ENCODE assay signal across 9 mouse cellular contexts in the genomic region with DNA sequence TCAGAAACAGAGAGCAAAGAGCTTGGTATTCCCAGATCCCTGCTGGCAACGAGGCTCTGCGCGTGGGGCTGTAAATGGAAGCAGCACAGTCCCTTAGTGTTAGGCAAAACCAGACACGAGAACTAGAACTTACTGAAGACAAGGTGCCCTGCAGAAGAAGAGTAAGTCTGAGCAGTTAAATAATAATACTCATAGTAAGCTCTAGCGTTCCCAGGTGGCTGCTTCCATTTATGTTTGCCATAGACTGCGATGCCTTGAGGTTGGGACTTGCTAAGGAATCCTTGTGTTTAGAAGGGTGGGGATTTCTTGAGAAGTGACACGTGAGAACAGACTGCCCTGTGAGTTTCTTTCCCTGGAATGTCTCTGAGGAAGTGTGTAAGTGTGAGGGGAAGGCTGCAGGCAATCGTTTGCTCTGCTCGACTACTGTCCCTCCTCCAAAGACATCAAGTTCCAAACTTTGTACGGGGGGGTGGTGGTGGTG. TPM values are rescaled to one million over a fixed set of nuclear protein-coding genes. Genes with fewer than 3 reads are reported as not detected.
DNase-seq lines count a peak whose midpoint lies in the region; ATAC-seq lines count a peak whose summit lies in the region.
"Had no signal": no experiment of that assay in that cellular context is flagged by ENCODE, and none has a peak within 500 bp of the region (broad histone marks: within the 10 kb centered on the region; RNA-seq: fewer than 3 reads in every experiment).

No protein-coding gene starts in this region.

- H3K4me2 ChIP-seq in hindbrain, embryonic 11.5 days (replicated peaks; ENCODE audit: low read depth, low read length) = no peak overlapping the region
- H3K4me2 ChIP-seq in embryonic facial prominence, embryonic 11.5 days (ENCODE audit: low read depth, low read length) = peak overlapping the region; percentile 57

- H3K27ac ChIP-seq in hindbrain, embryonic 10.5 days = 0 out of 2 replicates have a peak overlapping the region, but pooled peaks have one; percentile 23
- H3K27ac ChIP-seq in hindbrain, embryonic 11.5 days (ENCODE audit: low read depth, low read length) = no peak overlapping the region
- H3K27ac ChIP-seq in embryonic facial prominence, embryonic 11.5 days (replicated peaks; ENCODE audit: low read depth, low read length) = peak overlapping the region; percentile 56; the same call in 1 of the 2 replicates

- no peaks in the 10 kb centered on the region for H3K36me3 ChIP-seq in hindbrain, embryonic 10.5 days
- no peaks in the 10 kb centered on the region for H3K36me3 ChIP-seq in hindbrain, embryonic 11.5 days (ENCODE audit: control insufficient read depth, insufficient read depth, low read length)
- no peaks in the 10 kb centered on the region for H3K36me3 ChIP-seq in embryonic facial prominence, embryonic 11.5 days (replicated peaks; ENCODE audit: control insufficient read depth, insufficient read depth, low read depth, low read length)

- no peak for DNase-seq in hindbrain, embryonic 10.5 days (ENCODE audit: low spot score)
- DNase-seq in hindbrain, embryonic 11.5 days (ENCODE audit: low spot score) = no peak
- DNase-seq in embryonic facial prominence, embryonic 11.5 days (ENCODE audit: low spot score) = peak; percentile 30
- peak; percentile 59 for DNase-seq in kidney, postnatal 10 days
- peak; percentile 27 for DNase-seq in lung, postnatal 36 days
- no peak for DNase-seq in adrenal gland, adult 8-10 months
- no peak for DNase-seq in left cerebral cortex, adult 11 months (ENCODE audit: low spot score)

- H3K9me3 ChIP-seq in hindbrain, embryonic 10.5 days = no peaks in the 10 kb centered on the region
- H3K9me3 ChIP-seq in hindbrain, embryonic 11.5 days (ENCODE audit: control insufficient read depth, low read length) = no peaks in the 10 kb centered on the region
- H3K9me3 ChIP-seq in embryonic facial prominence, embryonic 11.5 days (replicated peaks; ENCODE audit: control insufficient read depth, low read length) = no peaks in the 10 kb centered on the region

- H3K9ac ChIP-seq in hindbrain, embryonic 11.5 days (ENCODE audit: low read depth, low read length) = no peak overlapping the region
- peak overlapping the region; percentile 58 for H3K9ac ChIP-seq in embryonic facial prominence, embryonic 11.5 days (replicated peaks; ENCODE audit: low read length)

- no peaks in the 10 kb centered on the region for H3K27me3 ChIP-seq in hindbrain, embryonic 10.5 days (ENCODE audit: insufficient read depth, poor library complexity, severe bottlenecking)
- H3K27me3 ChIP-seq in hindbrain, embryonic 11.5 days (ENCODE audit: control insufficient read depth, insufficient read depth, low read length) = no peaks in the 10 kb centered on the region; the same call in 1 of the 2 replicates
- no peaks in the 10 kb centered on the region for H3K27me3 ChIP-seq in embryonic facial prominence, embryonic 11.5 days (ENCODE audit: control insufficient read depth, insufficient read depth, low read length)

- H3K4me1 ChIP-seq in hindbrain, embryonic 10.5 days (replicated peaks) = peaks cover 22% of the 10 kb centered on the region
- no peaks in the 10 kb centered on the region for H3K4me1 ChIP-seq in hindbrain, embryonic 11.5 days (replicated peaks; ENCODE audit: control insufficient read depth, insufficient read depth, low read length)
- H3K4me1 ChIP-seq in embryonic facial prominence, embryonic 11.5 days (ENCODE audit: control insufficient read depth, insufficient read depth, low read length) = no peaks in the 10 kb centered on the region

- H3K4me3 ChIP-seq in hindbrain, embryonic 10.5 days = peak overlapping the region; percentile 41
- H3K4me3 ChIP-seq in hindbrain, embryonic 11.5 days (ENCODE audit: low read depth, low read length) = no peak overlapping the region
- peak overlapping the region; percentile 38 for H3K4me3 ChIP-seq in embryonic facial prominence, embryonic 11.5 days (ENCODE audit: low read depth, low read length)

- WGBS in hindbrain, embryonic 10.5 days = 62% methylated on average over 10 of the region's 10 CpGs
- 58% methylated on average over 10 of the region's 10 CpGs for WGBS in hindbrain, embryonic 11.5 days
- 34% methylated on average over 10 of the region's 10 CpGs for WGBS in embryonic facial prominence, embryonic 11.5 days

- ATAC-seq in hindbrain, embryonic 11.5 days (ENCODE audit: low FRiP score) = no peak
- ATAC-seq in embryonic facial prominence, embryonic 11.5 days (replicated peaks; ENCODE audit: insufficient number of reproducible peaks, low FRiP score, low TSS enrichment, low read depth) = no peak
- no peak for ATAC-seq in erythroid progenitor cell, adult 5-6 weeks (replicated peaks; ENCODE audit: low FRiP score, poor library complexity, severe bottlenecking)

RNA-seq across cellular contexts. Expression of a gene that starts 1.4 kb away (rescaled TPM):
- 117 and 144 TPM in 2 replicates for polyA plus RNA-seq in hindbrain, embryonic 10.5 days (2016; fragmentation: Nextera tagmentation; extraction: Ambion mirVana)
- polyA plus RNA-seq in hindbrain, embryonic 11.5 days (2014; fragmentation: Nextera tagmentation; extraction: Ambion mirVana) = 140 and 171 TPM in 2 replicates
- 274 and 283 TPM in 2 replicates for polyA plus RNA-seq in embryonic facial prominence, embryonic 11.5 days (2014; fragmentation: Nextera tagmentation; extraction: Ambion mirVana)
- 10 to 100 TPM; 62.2 to 88.3 (median 71.2) TPM for total RNA-seq in adrenal gland, adult 8-10 months (2022)
- total RNA-seq in erythroid progenitor cell, adult 5-6 weeks (2015; ENCODE audit: low replicate concordance) = 1.8 and 4.2 TPM in 2 replicates
- 2.0 and 2.6 TPM in 2 replicates for total RNA-seq in erythroid progenitor cell, adult 5-6 weeks (2017; ENCODE audit: low replicate concordance)
- total RNA-seq: MEL had no signal

Comparison
In these comparisons a context has a peak if more than half of its experiments do, and no peak if none do; other contexts are left out.
1. DNase-seq: peak in embryonic facial prominence, embryonic 11.5 days (single experiment), kidney, postnatal 10 days (single experiment) and lung, postnatal 36 days (single experiment); none in hindbrain, embryonic 10.5 days (single experiment), hindbrain, embryonic 11.5 days (single experiment), adrenal gland, adult 8-10 months (single experiment) and left cerebral cortex, adult 11 months (single experiment).